24 mouse cellular contexts compared by ENCODE assay signal in genomic region chr8:10512105-10512504, GRCm38 (mm10).
"Had no signal": no experiment of that assay in that cellular context is flagged by ENCODE, and none has a peak within 500 bp of the region (broad histone marks: within the 10 kb centered on the region; RNA-seq: fewer than 3 reads in every experiment).

No protein-coding gene starts in this region.

- H3K9me3 ChIP-seq: heart, embryonic 10.5 days; heart, embryonic 12.5 days; hindbrain, embryonic 10.5 days; hindbrain, embryonic 12.5 days; intestine, embryonic 15.5 days; limb, embryonic 12.5 days had no signal

- H3K27ac ChIP-seq: gastrocnemius, adult 2 months; heart, embryonic 10.5 days; hindbrain, embryonic 10.5 days; hindbrain, embryonic 12.5 days; hindbrain, embryonic 14.5 days; intestine, embryonic 15.5 days; layer of hippocampus, adult 2 months; left cerebral cortex, adult 2 months; limb, embryonic 12.5 days had no signal

- H3K4me2 ChIP-seq: heart, embryonic 12.5 days; hindbrain, embryonic 12.5 days; hindbrain, embryonic 14.5 days; intestine, embryonic 15.5 days; limb, embryonic 12.5 days had no signal

- DNase-seq: gastrocnemius, adult 2 months; gastrocnemius, postnatal 10 days; gastrocnemius, postnatal 25 days; heart, adult 18-20 months; heart, postnatal 10 days; heart, postnatal 4 days; kidney, adult 18-20 months; kidney, adult 8-10 months; kidney, postnatal 10 days; kidney, postnatal 25 days; kidney, postnatal 4 days; left cerebral cortex, postnatal 4 days had no signal

- H3K9ac ChIP-seq: heart, embryonic 12.5 days; hindbrain, embryonic 12.5 days; hindbrain, embryonic 14.5 days; intestine, embryonic 15.5 days; limb, embryonic 12.5 days had no signal

- ATAC-seq: hindbrain, embryonic 16.5 days; inflammation-experienced regulatory T-cells, adult 6 months; intestine, embryonic 15.5 days; intestine, postnatal 0 days had no signal

- H3K36me3 ChIP-seq: heart, embryonic 10.5 days; heart, embryonic 12.5 days; hindbrain, embryonic 10.5 days; hindbrain, embryonic 12.5 days; intestine, embryonic 15.5 days; limb, embryonic 12.5 days had no signal

- H3K4me3 ChIP-seq: gastrocnemius, adult 2 months; heart, embryonic 10.5 days; heart, embryonic 12.5 days; hindbrain, embryonic 10.5 days; hindbrain, embryonic 12.5 days; intestine, embryonic 15.5 days; layer of hippocampus, adult 2 months; left cerebral cortex, adult 2 months; limb, embryonic 12.5 days had no signal

- H3K27me3 ChIP-seq: heart, embryonic 12.5 days; hindbrain, embryonic 12.5 days; intestine, embryonic 15.5 days; limb, embryonic 12.5 days had no signal

- H3K4me1 ChIP-seq: heart, embryonic 10.5 days; heart, embryonic 12.5 days; hindbrain, embryonic 12.5 days; intestine, embryonic 15.5 days; limb, embryonic 12.5 days had no signal
